Mouse (Mus musculus) bone marrow macrophage, adult 2 months (primary cell): ENCODE measurements around the gene Boll.

Experiments
- CTCF ChIP-seq: IDR thresholded peaks from 2 replicates; pipeline ENCODE4 v1.5.1; 2012; ENCODE audit warnings: low read depth, mild to moderate bottlenecking, low read length, moderate library complexity
- POLR2A ChIP-seq: IDR thresholded peaks from 2 replicates; pipeline ENCODE4 v1.6.1; 2012; ENCODE audit warnings: mild to moderate bottlenecking, low read depth, low read length, borderline replicate concordance

DNA sequence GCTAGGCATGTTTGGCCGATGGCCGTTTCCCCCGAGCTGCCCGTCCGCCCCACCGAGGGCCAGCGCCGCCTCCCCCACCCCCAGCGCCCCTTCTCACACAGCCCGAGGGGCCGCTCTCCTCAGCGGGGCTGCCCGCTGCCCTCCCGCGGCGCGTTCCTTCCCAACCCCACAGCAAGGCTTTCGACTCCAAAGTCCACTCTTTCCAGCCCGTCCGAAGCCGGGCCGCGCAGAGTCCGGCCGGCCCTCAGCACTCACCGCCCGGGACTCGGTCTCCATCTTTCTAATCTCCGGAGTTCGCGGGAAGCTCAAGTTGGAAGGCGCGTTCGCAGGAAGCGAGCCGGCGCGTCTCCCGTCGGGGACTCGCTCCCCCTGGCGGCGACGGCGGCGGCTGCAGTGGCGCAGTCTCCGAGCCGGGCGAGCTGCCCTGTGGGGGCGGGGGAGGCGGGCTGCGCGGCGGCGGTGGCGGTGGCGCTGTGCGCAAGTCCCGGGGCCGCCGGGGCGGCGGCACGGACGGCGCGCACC, at the start of gene Boll:
- TF ChIP-seq POLR2A (no peak), CTCF (0 out of 2 replicates have a peak, but pooled peaks have one; percentile 7)
